Mouse (Mus musculus): ENCODE results near the gene 1110059E24Rik. TPM values are rescaled to one million over a fixed set of nuclear protein-coding genes. Genes with fewer than 3 reads are reported as not detected.
"Not testable (repeated sequence)": the region's sequence is repeated elsewhere in the genome, so short reads cannot be mapped to it uniquely, and the experiment has no call there.

Gene 1110059E24Rik
- polyA plus RNA-seq, 1 experiment from 2014 or later, result 61.0 TPM

DNA sequence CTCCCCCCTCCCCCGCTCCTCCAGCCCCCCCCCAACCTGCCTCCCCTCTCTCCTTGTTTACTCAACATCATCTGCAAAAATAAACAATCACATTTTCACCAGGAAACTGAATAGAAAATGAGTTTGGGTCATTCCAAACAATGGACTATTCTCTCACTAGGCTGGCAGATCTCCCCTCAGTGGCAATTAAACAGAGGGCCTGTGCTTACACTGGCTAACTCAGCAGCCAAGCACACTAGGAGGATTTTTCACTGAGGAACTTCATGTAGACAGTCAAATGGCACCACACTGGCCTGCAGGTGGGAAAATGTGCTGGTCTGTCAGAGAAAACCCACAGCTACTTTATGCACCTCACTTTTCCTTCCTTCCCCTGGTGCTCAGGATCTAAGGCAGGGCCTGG is 23.3 kb downstream of the 1110059E24Rik start:
- WGBS, result 88% methylated on average over 1 of the region's 1 CpGs
- Histone ChIP-seq H3K4me1 (ENCODE audit: control insufficient read depth, insufficient read depth, low read length) (no peaks in the 10 kb centered on the region), H3K9me3 (replicated peaks; ENCODE audit: control insufficient read depth, low read length, poor library complexity, severe bottlenecking) (no peaks in the 10 kb centered on the region), H3K27me3 (ENCODE audit: control insufficient read depth, insufficient read depth, low read depth, low read length) (no peaks in the 10 kb centered on the region), H3K4me3 (ENCODE audit: low read depth, low read length) (no peak overlapping the region), H3K9ac (ENCODE audit: low read depth, low read length) (no peak overlapping the region), H3K27ac (ENCODE audit: low read length) (no peak overlapping the region), H3K36me3 (ENCODE audit: control insufficient read depth, insufficient read depth, low read length) (no peaks in the 10 kb centered on the region), H3K4me2 (ENCODE audit: low read length) (no peak overlapping the region)
- ATAC-seq, result no peak

- Histone ChIP-seq H3K9ac (ENCODE audit: low read depth, low read length) (no peak overlapping the region), H3K36me3 (ENCODE audit: control insufficient read depth, insufficient read depth, low read length) (no peaks in the 10 kb centered on the region), H3K27ac (ENCODE audit: low read length) (no peak overlapping the region), H3K4me3 (ENCODE audit: low read depth, low read length) (no peak overlapping the region), H3K9me3 (replicated peaks; ENCODE audit: control insufficient read depth, low read length, poor library complexity, severe bottlenecking) (no peaks in the 10 kb centered on the region), H3K4me1 (ENCODE audit: control insufficient read depth, insufficient read depth, low read length) (no peaks in the 10 kb centered on the region), H3K4me2 (ENCODE audit: low read length) (no peak overlapping the region), H3K27me3 (ENCODE audit: control insufficient read depth, insufficient read depth, low read depth, low read length) (no peaks in the 10 kb centered on the region)
- WGBS, result 95% methylated on average over 1 of the region's 1 CpGs
- no peak for ATAC-seq
Measured at GRCm38 (mm10) chr19:21629030-21629429, 23.7 kb downstream of the 1110059E24Rik start.

GRCm38 (mm10) chr19:21628440-21628839 is 24.3 kb downstream of the 1110059E24Rik start:
- not testable (repeated sequence) for H3K27me3 ChIP-seq (ENCODE audit: control insufficient read depth, insufficient read depth, low read depth, low read length); H3K4me1 ChIP-seq (ENCODE audit: control insufficient read depth, insufficient read depth, low read length); H3K4me3 ChIP-seq (ENCODE audit: low read depth, low read length); H3K27ac ChIP-seq (ENCODE audit: low read length); H3K9ac ChIP-seq (ENCODE audit: low read depth, low read length); H3K36me3 ChIP-seq (ENCODE audit: control insufficient read depth, insufficient read depth, low read length); H3K9me3 ChIP-seq (replicated peaks; ENCODE audit: control insufficient read depth, low read length, poor library complexity, severe bottlenecking); H3K4me2 ChIP-seq (ENCODE audit: low read length); ATAC-seq
- 73% methylated on average over 9 of the region's 11 CpGs for WGBS

DNA sequence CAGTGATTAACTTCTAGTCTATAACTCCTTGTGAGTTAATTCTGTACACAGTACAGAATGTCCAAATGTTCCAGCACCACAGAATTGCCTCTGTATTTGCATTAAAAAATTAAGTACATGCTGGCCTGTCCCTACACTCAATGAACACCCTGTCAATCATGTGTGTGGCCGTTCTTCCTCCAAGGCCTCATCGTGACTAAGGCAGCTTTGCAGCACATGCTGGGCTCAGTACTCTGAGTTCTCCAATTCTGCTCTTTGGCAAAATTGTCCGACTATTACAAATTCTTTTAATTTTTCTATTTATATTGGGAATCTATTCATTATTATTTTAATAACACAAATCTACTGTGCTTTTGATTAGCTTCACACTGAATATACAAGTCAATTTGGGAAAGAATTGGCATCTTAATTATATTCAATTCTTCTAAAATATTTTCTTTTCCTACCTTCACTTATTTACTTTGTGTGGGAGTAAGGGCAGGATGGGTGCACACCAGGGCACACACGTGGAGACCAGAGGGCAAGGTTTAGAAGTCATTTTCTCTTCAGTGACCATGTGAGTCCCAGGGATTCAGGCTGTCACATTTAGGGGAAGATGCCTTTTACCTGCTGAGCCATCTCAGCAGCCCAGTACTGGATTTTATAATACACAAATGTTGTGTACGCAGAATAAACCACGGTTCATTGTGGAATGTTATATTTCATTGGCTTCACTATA is 26.3 kb downstream of the 1110059E24Rik start:
- no peaks in the 10 kb centered on the region for H3K36me3 ChIP-seq (ENCODE audit: control insufficient read depth, insufficient read depth, low read length)
- H3K4me3 ChIP-seq (ENCODE audit: low read depth, low read length), result no peak overlapping the region
- no peak overlapping the region for H3K27ac ChIP-seq (ENCODE audit: low read length)
- H3K4me2 ChIP-seq (ENCODE audit: low read length), result no peak overlapping the region
- no peaks in the 10 kb centered on the region for H3K9me3 ChIP-seq (replicated peaks; ENCODE audit: control insufficient read depth, low read length, poor library complexity, severe bottlenecking)
- no peaks in the 10 kb centered on the region for H3K4me1 ChIP-seq (ENCODE audit: control insufficient read depth, insufficient read depth, low read length)
- H3K27me3 ChIP-seq (ENCODE audit: control insufficient read depth, insufficient read depth, low read depth, low read length), result no peaks in the 10 kb centered on the region
- no peak for ATAC-seq
- 83% methylated on average over 6 of the region's 6 CpGs for WGBS
- H3K9ac ChIP-seq (ENCODE audit: low read depth, low read length), result no peak overlapping the region

DNA sequence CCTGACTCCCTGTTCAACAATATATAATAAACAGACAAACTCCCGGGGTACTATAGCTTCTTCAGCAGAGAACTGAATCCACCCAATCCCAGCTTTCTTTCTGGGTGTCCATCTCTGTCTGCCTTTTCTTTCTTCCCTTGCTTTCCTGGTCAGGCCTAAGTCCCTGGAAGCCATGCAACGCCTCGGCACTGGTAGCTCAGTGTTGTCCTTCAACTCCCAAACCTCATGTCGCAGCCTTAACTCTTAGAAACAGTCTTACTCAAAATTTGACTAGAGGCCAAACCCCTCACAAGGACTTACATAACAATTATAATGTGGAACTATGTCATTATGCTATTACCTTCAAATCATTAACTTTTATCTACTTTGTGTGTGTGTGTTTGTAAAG is 28.6 kb downstream of the 1110059E24Rik start:
- no peak overlapping the region for H3K27ac ChIP-seq (ENCODE audit: low read length)
- ATAC-seq, result no peak
- WGBS, result 87% methylated on average over 4 of the region's 4 CpGs
- no peaks in the 10 kb centered on the region for H3K4me1 ChIP-seq (ENCODE audit: control insufficient read depth, insufficient read depth, low read length)
- no peak overlapping the region for H3K9ac ChIP-seq (ENCODE audit: low read depth, low read length)
- no peak overlapping the region for H3K4me3 ChIP-seq (ENCODE audit: low read depth, low read length)
- no peak overlapping the region for H3K4me2 ChIP-seq (ENCODE audit: low read length)
- no peaks in the 10 kb centered on the region for H3K36me3 ChIP-seq (ENCODE audit: control insufficient read depth, insufficient read depth, low read length)
- H3K9me3 ChIP-seq (replicated peaks; ENCODE audit: control insufficient read depth, low read length, poor library complexity, severe bottlenecking), result no peaks in the 10 kb centered on the region
- no peaks in the 10 kb centered on the region for H3K27me3 ChIP-seq (ENCODE audit: control insufficient read depth, insufficient read depth, low read depth, low read length)

DNA sequence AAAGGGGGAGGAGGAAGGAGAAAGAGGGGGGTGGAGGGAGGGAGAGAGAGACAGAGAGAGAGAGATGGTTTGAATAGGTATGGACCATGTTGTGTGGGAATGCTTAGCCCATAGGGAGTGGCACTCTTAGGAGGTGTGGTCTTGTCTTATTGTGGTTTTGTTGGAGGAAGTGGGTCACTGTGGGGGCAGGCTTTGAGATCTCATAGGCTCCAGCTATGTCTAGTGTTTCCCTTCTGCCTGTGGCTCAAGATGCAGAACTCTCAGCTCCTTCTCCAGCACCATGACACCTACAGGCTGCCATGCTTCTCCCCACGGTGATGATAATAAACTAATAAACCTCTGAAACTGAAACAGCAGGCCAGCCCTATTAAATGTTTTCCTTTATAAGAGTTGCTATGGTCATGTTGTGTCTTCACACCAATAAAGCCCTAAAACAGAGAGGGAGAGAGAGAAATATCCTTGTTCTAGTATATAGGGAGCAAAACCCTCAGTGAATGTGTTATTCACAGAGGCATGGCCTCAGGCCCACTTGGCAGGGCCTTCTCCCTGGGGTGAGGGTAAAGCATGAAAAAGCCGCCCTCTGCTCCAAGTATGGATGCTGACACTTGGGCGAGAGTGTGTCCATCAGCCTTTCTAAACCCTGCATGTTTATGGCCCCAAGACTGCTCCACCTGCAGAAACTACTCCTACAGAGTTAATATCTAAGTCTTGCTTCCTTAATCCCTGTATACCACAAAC is 29.2 kb downstream of the 1110059E24Rik start:
- Histone ChIP-seq H3K36me3 (ENCODE audit: control insufficient read depth, insufficient read depth, low read length) (no peaks in the 10 kb centered on the region), H3K4me1 (ENCODE audit: control insufficient read depth, insufficient read depth, low read length) (no peaks in the 10 kb centered on the region), H3K9me3 (replicated peaks; ENCODE audit: control insufficient read depth, low read length, poor library complexity, severe bottlenecking) (no peaks in the 10 kb centered on the region), H3K9ac (ENCODE audit: low read depth, low read length) (no peak overlapping the region), H3K4me2 (ENCODE audit: low read length) (no peak overlapping the region), H3K27ac (ENCODE audit: low read length) (no peak overlapping the region), H3K27me3 (ENCODE audit: control insufficient read depth, insufficient read depth, low read depth, low read length) (no peaks in the 10 kb centered on the region), H3K4me3 (ENCODE audit: low read depth, low read length) (no peak overlapping the region)
- WGBS, result 79% methylated on average over 3 of the region's 3 CpGs
- ATAC-seq, result no peak

GRCm38 (mm10) chr19:21615801-21616200 is 37.0 kb downstream of the 1110059E24Rik start:
- peaks cover 8% of the 10 kb centered on the region for H3K4me1 ChIP-seq (ENCODE audit: control insufficient read depth, insufficient read depth, low read length)
- no peaks in the 10 kb centered on the region for H3K27me3 ChIP-seq (ENCODE audit: control insufficient read depth, insufficient read depth, low read depth, low read length)
- no peak overlapping the region for H3K9ac ChIP-seq (ENCODE audit: low read depth, low read length)
- no peaks in the 10 kb centered on the region for H3K9me3 ChIP-seq (replicated peaks; ENCODE audit: control insufficient read depth, low read length, poor library complexity, severe bottlenecking)
- WGBS, result 95% methylated on average over 3 of the region's 3 CpGs
- H3K36me3 ChIP-seq (ENCODE audit: control insufficient read depth, insufficient read depth, low read length), result no peaks in the 10 kb centered on the region
- H3K27ac ChIP-seq (ENCODE audit: low read length), result no peak overlapping the region
- ATAC-seq, result no peak
- H3K4me3 ChIP-seq (ENCODE audit: low read depth, low read length), result no peak overlapping the region
- H3K4me2 ChIP-seq (ENCODE audit: low read length), result no peak overlapping the region

DNA sequence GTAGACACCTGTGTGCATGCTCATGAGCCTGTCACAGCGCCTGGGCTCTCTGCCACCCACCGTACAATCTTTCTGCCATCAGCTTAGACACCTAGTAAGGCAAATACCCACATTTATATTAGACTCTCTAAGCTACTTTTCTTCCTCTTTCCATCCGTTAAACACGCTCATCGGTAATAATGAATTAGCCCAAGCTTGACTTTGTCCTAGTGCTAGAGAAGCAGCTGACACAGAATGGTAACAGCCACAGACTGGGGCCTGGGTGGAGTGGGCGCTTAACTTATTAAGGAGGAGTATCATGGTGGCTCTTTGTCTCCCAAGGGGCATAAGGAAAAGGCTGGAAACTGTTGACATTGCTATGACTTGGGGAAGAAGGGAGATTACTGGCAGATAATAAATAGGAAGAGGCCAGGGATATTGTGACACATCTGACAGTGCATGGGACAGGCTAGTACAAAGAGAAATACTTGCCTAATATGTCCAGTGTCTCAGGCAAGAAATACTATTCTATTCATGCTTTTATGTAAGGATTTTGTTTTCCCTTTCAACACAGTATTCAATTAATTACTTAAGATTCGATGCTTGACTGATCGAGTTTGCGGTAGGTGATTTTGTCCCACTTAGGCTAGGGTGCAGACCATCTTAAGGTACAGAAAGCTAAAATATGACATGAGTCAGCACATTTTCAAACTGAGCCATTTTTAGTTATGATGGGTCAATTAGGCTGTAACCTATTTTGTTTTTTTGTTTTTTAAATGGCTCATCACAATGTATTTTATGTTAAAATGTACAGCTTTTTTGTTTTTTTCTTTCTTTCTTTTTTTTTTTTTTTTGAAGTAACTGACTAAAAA is 40.8 kb downstream of the 1110059E24Rik start:
- Histone ChIP-seq H3K27me3 (ENCODE audit: control insufficient read depth, insufficient read depth, low read depth, low read length) (no peaks in the 10 kb centered on the region), H3K4me1 (ENCODE audit: control insufficient read depth, insufficient read depth, low read length) (peaks cover 8% of the 10 kb centered on the region), H3K9ac (ENCODE audit: low read depth, low read length) (no peak overlapping the region), H3K36me3 (ENCODE audit: control insufficient read depth, insufficient read depth, low read length) (no peaks in the 10 kb centered on the region), H3K27ac (ENCODE audit: low read length) (no peak overlapping the region), H3K4me2 (ENCODE audit: low read length) (no peak overlapping the region), H3K9me3 (replicated peaks; ENCODE audit: control insufficient read depth, low read length, poor library complexity, severe bottlenecking) (no peaks in the 10 kb centered on the region), H3K4me3 (ENCODE audit: low read depth, low read length) (no peak overlapping the region)
- WGBS, result 55% methylated on average over 9 of the region's 9 CpGs
- no peak for ATAC-seq

DNA sequence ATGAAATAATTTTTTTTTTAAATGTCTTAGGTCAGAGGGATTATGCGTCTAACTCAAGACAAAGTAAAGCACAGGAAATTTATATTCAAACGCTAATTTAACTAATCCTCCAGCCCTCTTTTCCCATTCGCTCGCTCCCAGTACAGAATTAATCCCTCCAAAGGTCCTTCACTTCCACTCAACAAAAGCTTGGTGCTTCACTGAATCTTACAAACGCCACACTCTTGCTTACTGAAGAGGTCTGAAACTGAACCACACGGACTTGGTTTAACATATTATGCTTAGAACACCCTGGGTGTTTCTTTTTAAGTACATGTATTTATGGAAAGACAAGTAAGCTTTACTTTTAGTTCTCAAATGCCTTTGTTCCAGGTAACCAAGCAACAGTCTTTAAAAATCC is 41.5 kb downstream of the 1110059E24Rik start:
- Histone ChIP-seq H3K4me2 (ENCODE audit: low read length) (no peak overlapping the region), H3K36me3 (ENCODE audit: control insufficient read depth, insufficient read depth, low read length) (no peaks in the 10 kb centered on the region), H3K4me1 (ENCODE audit: control insufficient read depth, insufficient read depth, low read length) (peaks cover 8% of the 10 kb centered on the region), H3K9me3 (replicated peaks; ENCODE audit: control insufficient read depth, low read length, poor library complexity, severe bottlenecking) (no peaks in the 10 kb centered on the region), H3K9ac (ENCODE audit: low read depth, low read length) (no peak overlapping the region), H3K4me3 (ENCODE audit: low read depth, low read length) (no peak overlapping the region), H3K27ac (ENCODE audit: low read length) (no peak overlapping the region), H3K27me3 (ENCODE audit: control insufficient read depth, insufficient read depth, low read depth, low read length) (no peaks in the 10 kb centered on the region)
- no peak for ATAC-seq
- 8% methylated on average over 6 of the region's 6 CpGs for WGBS
